Mouse (Mus musculus) kidney, postnatal 14 days (tissue): ENCODE measurements around the gene Duox1.
A peak's percentile ranks its signal among the peaks of the same experiment; 100 is the strongest.

Experiments used
- DNase-seq: peaks from one replicate; pipeline ENCODE4 v3.0.0; 2022; ENCODE audit warnings: mixed read lengths

Duox1 gene

DNA sequence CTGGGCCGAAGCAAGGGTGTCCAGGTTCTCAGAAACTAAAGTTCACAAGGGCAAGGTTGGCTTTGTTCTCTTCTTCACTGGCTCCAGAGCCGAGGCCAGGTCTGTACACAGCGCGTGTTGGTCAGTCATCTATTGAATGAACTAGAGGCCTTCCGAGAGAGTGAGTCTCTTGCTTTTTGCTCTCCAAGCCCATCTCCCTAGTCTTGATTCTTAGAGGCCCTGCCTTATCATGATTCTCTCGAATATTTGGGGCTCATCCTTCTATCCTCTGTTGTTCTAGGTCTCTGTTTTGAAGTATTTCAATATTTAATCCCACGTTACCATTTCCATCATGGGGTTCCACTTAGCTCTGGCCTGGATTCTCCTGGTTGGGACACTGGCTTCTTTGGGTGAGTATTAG, at the start of gene Duox1:
Duox1 (plus strand) TSS at position 301 of the 400 bp plus-strand sequence.
- no peak for DNase-seq

DNA sequence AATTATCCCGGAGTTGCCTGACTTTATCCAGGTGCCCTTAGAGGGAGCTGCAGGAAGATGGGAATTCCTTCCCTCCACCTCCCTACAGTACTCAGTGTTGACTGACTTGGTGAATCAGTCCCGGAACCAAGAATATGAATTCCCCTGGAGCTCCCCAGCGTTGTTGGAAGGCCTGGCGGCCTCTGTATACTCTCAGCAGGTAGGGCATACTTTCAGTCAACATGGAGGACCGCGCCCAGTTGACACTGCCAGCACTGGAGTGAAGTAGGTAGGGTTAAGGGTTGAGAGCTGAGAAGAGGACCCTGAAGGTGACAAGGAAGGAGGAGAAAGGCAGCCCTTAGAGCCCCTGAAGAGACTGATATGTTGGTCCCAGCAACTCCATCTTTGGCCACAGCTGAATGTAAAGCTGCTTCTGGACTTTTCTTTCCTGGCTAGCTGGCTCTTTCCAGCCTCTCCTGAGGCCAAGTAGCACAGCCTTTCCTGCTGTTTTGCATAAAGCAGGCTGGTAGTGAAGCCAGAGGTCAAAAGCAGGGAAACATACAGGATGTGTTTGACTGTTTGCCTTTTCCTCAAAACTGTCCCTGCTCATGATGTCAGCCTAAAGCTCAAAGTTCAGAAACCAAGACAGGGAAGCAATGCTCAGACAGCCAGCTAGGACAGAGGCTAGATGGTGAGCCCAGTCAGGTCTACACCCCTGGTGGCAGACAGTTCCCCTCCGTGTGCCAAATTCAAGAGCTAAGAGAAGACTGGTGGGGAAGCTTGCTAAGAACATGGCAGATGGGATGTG, 48.9 kb upstream of the Duox1 start:
- peak; percentile 13 for DNase-seq

DNA sequence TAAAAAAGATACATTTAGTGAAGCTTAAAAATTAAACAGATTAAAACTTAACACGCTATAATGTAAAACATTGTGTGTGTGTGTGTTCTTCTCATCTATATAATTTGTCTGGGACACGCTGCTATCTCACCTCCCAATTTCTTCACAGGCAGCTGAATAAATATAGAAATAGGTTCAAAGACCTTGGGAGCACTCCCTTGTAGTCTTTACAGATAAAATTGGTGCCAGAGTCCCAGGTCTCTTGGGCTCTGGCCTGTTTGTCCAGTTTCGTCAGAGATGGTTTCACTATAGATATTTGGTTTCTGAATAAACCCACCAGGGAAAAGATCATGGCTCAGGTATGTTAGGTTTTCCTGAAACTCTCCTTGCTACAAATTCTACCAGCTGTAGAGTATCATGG, 36.7 kb upstream of the Duox1 start:
- DNase-seq = no peak

DNA sequence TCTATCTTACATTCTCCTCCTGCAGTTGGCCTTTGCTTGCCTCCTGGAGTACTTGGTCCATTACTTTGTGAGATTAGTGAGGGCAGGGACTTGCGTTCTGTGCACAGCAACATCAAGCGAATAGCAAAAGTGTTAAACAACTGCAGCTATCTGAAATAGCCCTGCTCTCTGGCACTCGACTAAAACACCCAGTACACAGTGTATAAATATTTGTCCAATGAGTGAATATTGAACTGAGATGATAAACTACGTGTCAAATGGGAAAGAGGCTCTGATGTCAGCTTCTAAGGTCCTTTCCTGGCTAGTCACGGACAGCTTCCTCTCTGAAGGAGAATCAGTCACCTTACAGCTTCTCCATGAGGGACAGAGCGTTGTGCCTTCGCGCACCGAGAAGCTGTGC, 31.4 kb upstream of the Duox1 start:
- DNase-seq = no peak

DNA sequence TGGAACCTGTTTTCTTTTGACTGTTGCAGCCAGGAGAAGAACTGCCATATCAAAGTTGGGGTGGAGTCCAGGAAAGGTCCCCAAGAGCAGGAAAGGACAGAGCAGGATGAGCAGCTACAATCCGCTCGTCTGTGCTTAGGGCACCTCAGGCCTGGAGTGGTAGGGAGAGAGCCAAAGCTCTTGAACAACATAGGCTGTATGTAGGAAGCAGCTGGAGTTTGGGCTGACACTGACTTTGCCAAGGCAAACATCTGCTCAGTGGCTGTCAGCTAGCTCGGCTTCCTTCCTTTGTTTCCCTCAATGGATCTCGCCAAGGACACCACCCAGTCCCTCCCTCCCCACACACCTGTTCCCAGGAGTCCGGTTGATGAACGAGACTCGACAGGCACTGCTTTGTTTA, 29.3 kb upstream of the Duox1 start:
- DNase-seq = peak; percentile 11

DNA sequence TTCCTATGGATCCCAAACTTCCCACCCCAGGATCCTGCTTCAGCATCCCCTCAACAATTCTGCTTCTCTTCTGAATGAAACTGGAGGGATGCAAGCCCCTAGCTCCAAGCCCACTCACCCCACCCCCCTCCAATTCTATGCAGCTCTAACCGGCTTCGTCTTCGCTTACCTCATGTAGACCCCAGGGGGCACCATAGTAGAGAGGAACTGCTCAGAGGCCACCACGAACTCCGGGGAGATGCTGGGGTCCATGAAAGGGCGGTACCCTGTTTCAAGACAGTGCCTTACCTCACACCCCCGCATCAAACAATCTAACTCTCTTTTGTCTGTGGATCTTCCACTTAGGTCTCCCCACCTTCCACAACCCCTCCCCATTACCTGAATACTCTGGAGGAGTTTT, 20.6 kb upstream of the Duox1 start:
- no peak for DNase-seq

DNA sequence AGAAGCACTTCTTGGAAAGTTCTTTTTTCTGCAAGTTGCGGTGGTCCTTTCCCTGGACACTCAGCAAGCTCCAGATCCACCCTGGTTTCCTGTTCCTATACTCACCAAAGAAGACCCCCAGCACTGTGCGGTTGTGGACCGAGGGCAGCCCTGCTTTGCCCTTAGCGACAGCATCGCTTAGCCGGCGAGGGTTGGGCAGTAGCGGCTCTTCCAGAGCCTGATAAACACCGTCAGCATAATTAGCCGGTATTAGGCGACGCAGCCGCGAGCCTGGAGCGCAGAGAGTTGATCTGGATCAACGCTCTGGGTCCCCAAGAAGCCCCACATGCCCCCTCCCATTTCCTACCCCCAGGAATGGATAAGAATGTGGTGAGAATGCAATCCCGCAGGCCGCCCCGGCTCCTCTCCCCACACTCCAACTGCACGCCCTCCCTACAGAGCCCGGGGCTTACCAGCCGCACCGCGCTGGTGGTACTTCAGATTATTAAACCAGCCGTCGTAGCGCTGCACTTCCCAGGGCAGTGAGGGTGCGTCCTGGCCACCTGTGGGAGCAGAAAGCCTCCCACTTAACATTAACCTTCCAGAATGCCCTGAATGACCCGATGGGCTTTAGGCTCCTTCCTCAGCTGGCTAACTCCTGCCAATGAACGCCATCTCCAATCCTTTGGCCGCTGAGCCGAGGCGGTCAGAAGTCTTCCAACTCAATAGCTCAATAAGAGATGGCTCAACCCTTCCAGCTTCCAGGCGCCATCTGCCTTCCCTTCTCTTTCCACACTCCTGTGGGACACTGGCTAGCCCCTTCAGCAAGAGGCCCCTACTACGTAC, 18.0 kb upstream of the Duox1 start:
- DNase-seq = no peak

DNA sequence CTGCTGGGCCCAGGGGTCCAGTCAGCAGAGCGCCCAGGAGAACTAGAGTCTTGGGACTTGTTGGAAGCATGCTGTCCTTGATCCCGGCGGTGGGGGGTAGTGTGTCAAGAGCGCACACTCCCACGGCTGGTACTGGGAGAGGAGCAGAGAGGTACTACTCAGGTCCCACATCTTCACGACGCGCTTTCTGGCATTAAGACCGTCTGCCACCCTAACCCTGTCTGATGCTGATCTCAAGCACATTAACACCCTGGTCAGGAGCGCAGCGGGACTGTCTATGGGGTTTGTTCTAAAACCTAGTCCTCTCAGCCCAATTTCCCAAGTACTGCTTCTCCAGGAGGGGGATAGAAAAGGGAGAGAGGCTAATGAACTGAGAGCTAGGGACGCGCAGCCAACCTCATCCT, 17.4 kb upstream of the Duox1 start, which contains the start of gene Duox2:
Duox2 (minus strand) TSS at position 354 of the 404 bp plus-strand sequence.
- DNase-seq = no peak

DNA sequence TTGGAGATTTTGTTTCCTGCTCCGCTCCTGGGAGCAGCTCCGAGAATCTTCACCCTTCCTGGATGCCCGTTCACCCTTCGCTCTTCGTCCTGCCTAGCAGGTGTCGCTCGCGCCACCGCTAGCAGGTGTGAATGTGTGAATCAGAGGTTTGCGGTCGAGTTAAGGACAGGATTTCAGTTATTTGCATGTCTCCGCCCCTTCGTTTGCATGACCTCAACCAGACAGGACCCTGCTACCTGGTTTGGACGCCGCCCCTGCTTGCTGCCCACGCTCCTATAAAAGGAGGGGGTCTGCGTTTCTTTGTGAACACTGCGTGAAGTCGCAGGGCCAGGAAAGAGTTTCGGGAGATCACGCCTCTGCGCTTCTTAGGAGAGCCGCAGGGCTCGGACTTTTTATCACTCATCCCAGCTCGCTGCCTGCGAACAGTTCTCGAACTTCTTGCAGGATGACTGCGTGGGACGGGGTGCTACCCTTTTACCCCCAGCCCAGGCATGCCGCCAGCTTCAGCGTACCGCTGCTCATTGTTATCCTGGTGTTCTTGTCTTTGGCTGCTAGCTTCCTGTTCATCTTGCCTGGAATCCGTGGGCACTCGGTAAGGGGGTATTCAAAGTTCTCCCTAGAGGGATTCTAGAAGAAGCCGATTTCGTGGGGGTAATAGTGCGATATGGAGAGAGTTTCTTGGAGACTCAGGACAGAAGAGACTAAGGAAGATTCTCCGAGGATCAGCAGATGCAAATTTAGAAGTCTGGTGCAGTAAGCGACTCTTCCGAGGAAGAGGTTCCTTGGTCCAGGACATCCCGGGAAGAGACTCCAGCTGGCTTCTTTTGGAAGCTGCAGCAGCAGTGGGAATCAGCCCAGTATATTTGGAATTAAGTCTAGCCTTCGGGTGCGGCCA, 16.6 kb upstream of the Duox1 start, which contains the start of gene Duoxa2:
Duoxa2 (plus strand) TSS at position 305 of the 895 bp plus-strand sequence.
- DNase-seq = peak; percentile 33

DNA sequence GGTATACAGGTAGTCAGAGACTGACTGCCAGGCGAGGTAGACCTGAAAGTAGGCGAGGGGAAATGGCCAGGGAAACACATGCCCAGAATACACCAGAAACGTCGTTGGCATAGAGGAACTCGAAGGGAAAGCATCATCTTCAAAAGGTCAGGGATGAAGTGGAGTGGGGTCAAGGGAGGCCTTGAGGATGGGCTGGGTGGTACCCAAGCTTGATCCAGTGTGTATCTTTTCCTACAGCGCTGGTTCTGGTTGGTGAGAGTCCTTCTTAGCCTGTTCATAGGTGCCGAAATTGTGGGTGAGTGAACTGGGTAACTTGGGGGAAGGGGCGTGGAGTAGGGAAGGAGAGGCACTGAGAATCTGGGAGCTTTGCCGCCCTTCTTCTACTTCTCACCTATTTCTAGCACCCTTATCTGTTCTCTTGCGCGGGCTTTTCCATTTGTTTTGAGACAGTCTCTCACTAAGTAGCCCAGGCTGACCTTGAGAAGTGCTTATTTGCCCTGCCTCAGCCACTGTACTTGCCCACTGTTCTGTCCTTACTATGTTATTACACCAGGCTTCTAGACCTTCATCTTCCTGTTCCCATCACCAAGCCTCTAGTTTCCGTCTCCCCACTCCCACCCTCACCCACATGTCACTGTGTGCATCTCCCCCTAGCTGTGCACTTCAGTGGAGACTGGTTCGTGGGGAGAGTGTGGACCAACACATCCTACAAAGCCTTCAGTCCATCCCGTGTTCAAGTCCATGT, 15.4 kb upstream of the Duox1 start:
- DNase-seq = no peak

DNA sequence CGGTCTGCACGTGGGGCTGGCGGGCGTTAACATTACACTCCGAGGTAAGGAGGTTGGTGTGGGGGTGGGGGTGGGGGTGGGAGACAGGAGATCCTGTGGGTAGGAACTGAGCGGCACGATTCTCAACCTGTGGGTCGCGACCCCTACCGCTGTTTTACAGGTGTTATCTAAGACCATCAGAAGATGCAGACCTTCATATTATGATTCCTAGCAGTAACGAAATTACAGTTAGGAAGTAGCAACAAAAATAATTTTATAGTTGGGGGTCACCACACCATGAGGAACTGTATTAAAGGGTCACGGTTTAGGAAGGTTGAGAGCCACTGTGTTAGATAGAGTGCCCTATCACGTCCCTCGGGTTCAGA, 14.8 kb upstream of the Duox1 start:
- DNase-seq = no peak

DNA sequence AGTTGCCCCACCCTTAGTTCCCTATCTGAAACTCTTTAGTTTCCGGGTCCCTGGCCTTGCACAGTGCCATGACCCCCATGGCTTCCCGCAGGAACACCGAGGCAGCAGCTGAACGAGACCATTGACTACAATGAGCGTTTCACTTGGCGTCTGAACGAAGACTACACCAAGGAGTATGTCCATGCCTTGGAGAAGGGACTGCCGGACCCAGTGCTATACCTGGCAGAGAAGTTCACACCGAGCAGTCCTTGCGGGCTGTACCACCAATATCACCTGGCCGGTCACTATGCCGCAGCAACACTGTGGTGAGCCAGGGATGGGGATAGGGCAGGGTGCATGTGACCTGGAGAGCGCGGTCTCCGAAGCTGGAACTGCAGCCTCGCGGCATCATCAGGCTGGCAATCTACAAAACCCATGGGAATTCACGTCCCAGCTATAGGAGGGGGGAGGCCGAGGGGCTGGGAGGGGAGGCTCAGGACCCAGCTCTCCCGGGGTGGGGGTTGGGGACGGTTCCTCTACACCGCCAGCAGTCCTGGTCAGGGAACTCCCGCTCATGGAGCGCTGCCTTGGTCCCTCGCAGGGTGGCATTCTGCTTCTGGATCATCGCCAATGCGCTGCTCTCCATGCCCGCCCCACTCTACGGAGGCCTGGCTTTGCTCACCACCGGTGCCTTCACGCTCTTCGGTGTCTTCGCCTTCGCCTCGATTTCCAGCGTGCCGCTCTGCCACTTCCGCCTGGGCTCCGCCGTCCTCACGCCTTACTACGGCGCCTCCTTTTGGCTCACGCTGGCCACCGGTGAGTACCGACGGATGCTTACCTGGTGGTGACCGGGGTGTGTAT, 14.2 kb upstream of the Duox1 start:
- DNase-seq = peak; percentile 40

DNA sequence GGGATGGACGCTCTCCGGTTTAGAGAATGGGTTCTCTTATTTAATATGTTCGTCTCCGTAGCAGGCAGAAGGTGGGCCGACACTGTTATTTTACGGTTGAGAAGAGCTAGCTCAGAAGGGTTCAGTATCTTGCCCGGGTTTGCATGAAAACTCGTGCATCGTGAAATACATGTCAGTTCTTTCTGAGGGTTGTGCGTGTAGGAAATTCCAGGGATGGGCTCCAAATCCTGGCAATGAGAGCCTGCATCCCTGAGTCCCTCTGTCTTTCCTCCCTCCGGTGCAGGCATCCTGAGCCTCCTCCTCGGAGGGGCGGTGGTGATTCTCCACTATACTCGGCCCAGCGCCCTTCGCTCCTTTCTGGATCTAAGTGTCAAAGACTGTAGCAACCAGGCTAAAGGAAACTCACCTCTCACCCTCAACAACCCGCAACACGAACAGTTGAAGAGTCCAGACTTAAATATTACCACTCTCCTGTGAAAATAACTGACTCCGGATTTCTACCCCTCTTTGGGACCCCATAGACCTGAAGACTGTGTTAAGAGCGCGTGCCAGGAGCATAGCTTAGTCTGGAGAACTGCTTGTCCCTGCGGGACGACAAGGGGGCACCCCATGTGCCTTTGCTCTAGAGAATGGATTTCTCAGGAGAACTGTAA, 13.4 kb upstream of the Duox1 start:
- DNase-seq = no peak

DNA sequence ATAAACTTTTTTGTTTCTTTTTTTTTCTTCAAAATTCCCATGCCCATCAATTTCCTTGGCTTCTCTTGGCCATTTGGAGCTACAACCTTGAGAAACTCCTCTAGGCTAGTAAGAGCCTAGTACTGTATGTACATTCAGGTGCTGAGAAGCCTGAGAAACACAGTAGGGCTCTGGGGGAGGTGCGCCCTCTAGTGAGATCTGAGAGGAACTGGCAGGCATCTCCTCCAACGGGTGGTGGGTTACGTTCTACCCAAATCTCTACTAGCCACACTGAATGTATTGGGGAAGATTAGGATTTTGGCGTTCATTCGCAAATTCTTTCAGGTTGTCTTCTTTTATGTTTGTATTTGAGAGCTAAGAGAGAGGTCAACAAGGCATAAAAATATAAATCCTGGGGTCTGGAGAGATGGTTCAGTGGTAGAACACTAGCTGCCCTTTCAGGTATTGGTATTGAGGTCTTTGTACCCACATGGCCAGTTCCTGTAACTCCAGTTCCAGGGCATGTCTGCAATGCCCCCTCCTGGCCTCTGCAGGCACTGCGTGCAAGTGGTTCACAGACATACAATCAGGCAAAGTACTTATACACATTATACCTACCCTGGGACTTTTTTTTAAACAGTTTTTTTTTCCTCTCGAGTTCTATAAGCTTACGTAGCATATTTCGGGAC, 12.8 kb upstream of the Duox1 start:
- DNase-seq = peak; percentile 73

DNA sequence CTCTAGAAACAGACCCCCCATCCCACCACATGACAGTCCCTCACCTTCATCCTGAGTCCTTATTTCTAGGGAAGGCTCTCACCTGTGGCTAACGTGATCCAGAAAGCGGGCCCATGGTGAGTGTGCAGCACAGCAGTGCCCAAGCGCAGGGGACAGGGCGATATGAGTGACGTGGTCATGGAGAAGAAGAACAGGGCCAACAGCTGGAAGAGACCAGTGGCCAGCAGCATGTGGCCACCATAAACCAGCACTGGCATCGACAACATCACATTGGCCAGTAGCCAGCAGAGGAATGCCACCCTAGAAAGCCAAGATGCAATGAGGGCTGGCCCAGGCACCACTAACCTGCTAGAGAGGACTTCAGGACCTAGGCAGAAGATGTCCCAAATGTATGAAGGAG, 10.9 kb upstream of the Duox1 start:
- DNase-seq = no peak

DNA sequence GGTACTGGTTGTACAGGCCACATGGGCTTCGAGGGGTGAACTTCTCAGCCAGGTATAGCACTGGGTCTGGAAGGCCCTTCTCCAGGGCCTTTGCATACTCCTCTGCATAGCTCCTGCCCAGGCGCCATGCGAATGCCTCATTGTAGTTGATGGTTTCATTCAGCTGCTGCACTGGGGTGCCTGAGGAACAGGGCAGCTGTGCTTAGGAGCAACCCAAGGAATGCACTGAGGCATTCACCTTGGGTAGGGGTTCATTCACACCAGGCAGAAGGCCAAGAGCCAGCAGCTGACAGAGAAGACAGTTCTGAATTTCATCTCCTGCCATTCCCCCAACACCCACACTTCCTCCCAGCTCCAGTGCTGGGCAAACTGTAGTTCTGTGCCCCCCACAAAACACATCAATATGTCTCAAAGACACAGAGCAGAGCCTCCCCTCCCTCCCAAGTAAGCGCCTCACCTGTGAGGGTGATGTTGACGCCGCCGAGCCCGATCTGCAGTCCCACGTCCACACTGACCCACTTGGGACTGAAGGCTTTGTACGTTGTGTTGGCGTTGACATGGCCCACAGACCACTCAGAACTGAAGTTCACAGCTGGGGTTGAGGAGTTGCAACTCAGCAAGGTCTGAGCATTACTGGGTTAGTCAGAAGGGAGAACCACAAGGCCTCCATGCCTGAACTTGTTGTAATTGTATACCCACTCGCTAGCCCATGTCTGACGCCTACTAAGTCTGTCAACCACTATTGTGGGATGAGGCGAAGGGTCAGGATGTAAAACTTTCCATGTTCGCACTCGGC, 10.2 kb upstream of the Duox1 start:
- DNase-seq = no peak

DNA sequence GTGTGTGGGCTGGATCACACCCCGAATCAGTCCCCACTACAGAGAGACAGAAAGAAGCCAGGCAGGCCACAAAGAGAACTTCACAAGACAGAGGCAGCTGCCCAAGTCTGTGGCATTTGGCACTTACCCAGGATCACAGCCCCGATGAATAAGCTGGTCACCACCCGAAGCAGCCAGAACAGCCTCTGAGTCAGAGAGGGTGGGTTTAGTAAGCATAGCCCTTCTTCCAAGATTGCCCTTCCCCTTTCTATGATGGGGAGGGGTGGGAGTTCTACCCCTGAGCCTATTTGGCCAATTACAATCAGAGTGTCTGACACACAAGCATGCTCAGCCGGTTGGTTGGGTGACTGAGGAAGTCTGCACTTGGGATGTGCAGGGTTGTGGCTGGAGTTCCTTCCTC, 9.3 kb upstream of the Duox1 start:
- DNase-seq = no peak

DNA sequence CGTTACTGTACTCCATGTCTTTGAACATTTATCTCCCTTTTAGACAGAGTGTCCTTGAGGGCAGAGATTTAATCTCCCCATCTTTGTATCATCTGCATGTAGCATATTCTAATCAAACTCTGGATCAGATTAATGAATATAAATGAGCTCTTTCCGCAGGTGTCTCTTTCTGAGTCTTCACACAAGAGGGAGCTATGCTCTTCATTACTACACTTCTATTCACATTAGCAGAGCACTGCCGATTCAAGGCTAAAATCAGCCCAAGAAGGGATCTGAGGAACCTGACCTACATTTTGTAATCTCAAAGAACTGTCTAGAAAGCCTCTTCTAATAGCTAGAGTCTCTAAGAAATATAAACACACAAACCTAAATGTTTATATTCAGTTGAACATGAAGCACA, 5.8 kb upstream of the Duox1 start:
- DNase-seq = no peak

DNA sequence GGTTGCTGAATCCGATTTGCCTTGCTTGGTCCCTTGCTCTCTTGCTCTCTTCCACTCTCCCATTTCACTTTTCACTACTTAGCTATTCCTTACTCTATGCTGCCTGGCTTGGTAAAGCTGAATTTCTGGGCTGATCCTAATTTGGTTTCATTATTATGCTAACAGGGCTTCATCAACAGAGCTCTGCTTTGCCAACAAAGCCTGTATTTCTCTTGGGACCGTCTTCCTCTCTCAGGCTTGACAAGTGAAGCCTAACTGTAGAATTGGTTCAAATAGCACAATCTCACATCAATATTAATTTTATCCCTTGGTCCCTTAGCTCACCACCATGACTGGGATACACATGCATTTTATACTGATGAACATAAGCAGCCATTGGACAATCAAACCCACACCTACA, 3.9 kb upstream of the Duox1 start:
- DNase-seq = no peak
